ENCODE assay signal across 7 mouse cellular contexts in the genomic region with DNA sequence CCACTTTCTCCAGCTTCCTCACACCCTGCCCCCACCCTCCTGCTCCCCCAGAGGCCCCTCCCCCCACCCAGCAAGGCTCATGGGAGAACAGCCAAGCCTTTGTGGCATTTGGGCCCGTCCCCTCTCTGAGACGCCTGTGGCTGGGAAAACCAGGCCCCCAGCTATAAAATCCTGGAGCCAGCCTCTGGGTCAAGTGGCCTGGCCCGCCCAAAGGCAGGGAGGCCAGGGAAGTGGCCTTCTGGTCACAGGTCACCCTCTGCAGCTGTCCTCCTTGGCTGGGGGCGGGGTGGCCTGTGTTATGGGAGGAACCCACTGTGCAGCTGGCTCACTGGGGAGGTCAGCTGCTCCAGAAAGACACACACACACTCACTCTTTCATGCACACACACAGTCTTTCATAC. TPM values are rescaled to one million over a fixed set of nuclear protein-coding genes. Genes with fewer than 3 reads are reported as not detected.
DNase-seq lines count a peak whose midpoint lies in the region; ATAC-seq lines count a peak whose summit lies in the region.

No protein-coding gene starts in this region.

- WGBS in embryonic facial prominence, embryonic 14.5 days: 3% methylated on average over 4 of the region's 4 CpGs
- WGBS in heart, embryonic 13.5 days: 14% methylated on average over 4 of the region's 4 CpGs
- WGBS in kidney, embryonic 15.5 days: 20% methylated on average over 4 of the region's 4 CpGs
- 0% methylated on average over 4 of the region's 4 CpGs for WGBS in lung, embryonic 16.5 days

- peak overlapping the region; percentile 91 for H3K27ac ChIP-seq in embryonic facial prominence, embryonic 14.5 days (replicated peaks; ENCODE audit: low read depth, low read length)
- peak overlapping the region; percentile 82 for H3K27ac ChIP-seq in heart, embryonic 13.5 days (replicated peaks)
- H3K27ac ChIP-seq in kidney, embryonic 15.5 days: peak overlapping the region; percentile 89
- peak overlapping the region; percentile 98 for H3K27ac ChIP-seq in lung, embryonic 16.5 days (ENCODE audit: low read length)

- DNase-seq in adrenal gland, adult 2 months: peak; percentile 82
- DNase-seq in embryonic facial prominence, embryonic 14.5 days (ENCODE audit: low spot score): peak; percentile 85
- DNase-seq in ovary, postnatal 36 days (ENCODE audit: low spot score): peak; percentile 66
- no peak for DNase-seq in frontal cortex, postnatal 36 days (ENCODE audit: low spot score in 2 of 2)

- ATAC-seq in embryonic facial prominence, embryonic 14.5 days (ENCODE audit: low read depth): peak; percentile 24
- ATAC-seq in heart, embryonic 13.5 days (ENCODE audit: extremely low read depth, insufficient number of reproducible peaks, low FRiP score, low TSS enrichment): 0 out of 2 replicates have a peak, but pooled peaks have one; percentile 19
- ATAC-seq in kidney, embryonic 15.5 days (replicated peaks; ENCODE audit: low FRiP score): peak; percentile 73
- peak; percentile 67 for ATAC-seq in lung, embryonic 16.5 days (ENCODE audit: low read depth)

- H3K9ac ChIP-seq in embryonic facial prominence, embryonic 14.5 days (ENCODE audit: low read depth, low read length): peak overlapping the region; percentile 39; the same call in 1 of the 2 replicates
- peak overlapping the region; percentile 69 for H3K9ac ChIP-seq in heart, embryonic 13.5 days
- H3K9ac ChIP-seq in kidney, embryonic 15.5 days: no peak overlapping the region
- peak overlapping the region; percentile 53 for H3K9ac ChIP-seq in lung, embryonic 16.5 days (ENCODE audit: low read length)

- peak overlapping the region; percentile 51 for H3K4me2 ChIP-seq in embryonic facial prominence, embryonic 14.5 days (ENCODE audit: low read depth, low read length)
- H3K4me2 ChIP-seq in heart, embryonic 13.5 days: peak overlapping the region; percentile 61
- peak overlapping the region; percentile 53 for H3K4me2 ChIP-seq in kidney, embryonic 15.5 days
- peak overlapping the region; percentile 51; the same call in 1 of the 2 replicates for H3K4me2 ChIP-seq in lung, embryonic 16.5 days (ENCODE audit: low read depth, low read length)

- H3K4me3 ChIP-seq in embryonic facial prominence, embryonic 14.5 days (ENCODE audit: low read depth, low read length): no peak overlapping the region
- no peak overlapping the region for H3K4me3 ChIP-seq in heart, embryonic 13.5 days
- no peak overlapping the region for H3K4me3 ChIP-seq in kidney, embryonic 15.5 days (replicated peaks)
- no peak overlapping the region for H3K4me3 ChIP-seq in lung, embryonic 16.5 days (ENCODE audit: low read length)

- H3K36me3 ChIP-seq in embryonic facial prominence, embryonic 14.5 days (ENCODE audit: control insufficient read depth, insufficient read depth, low read length): no peaks in the 10 kb centered on the region
- H3K36me3 ChIP-seq in heart, embryonic 13.5 days: no peaks in the 10 kb centered on the region
- H3K36me3 ChIP-seq in kidney, embryonic 15.5 days: no peaks in the 10 kb centered on the region
- H3K36me3 ChIP-seq in lung, embryonic 16.5 days (ENCODE audit: control insufficient read depth, insufficient read depth, low read length): no peaks in the 10 kb centered on the region

- peaks cover 88% of the 10 kb centered on the region for H3K4me1 ChIP-seq in embryonic facial prominence, embryonic 14.5 days (ENCODE audit: control insufficient read depth, insufficient read depth, low read length)
- H3K4me1 ChIP-seq in heart, embryonic 13.5 days: peaks cover 67% of the 10 kb centered on the region
- peaks cover 99% of the 10 kb centered on the region for H3K4me1 ChIP-seq in kidney, embryonic 15.5 days
- peaks cover 71% of the 10 kb centered on the region for H3K4me1 ChIP-seq in lung, embryonic 16.5 days (replicated peaks; ENCODE audit: control insufficient read depth, insufficient read depth, low read length)

- H3K27me3 ChIP-seq in embryonic facial prominence, embryonic 14.5 days (replicated peaks; ENCODE audit: control insufficient read depth, insufficient read depth, low read length): no peaks in the 10 kb centered on the region
- peaks cover 13% of the 10 kb centered on the region; the same call in 1 of the 2 replicates for H3K27me3 ChIP-seq in heart, embryonic 13.5 days (replicated peaks)
- H3K27me3 ChIP-seq in kidney, embryonic 15.5 days: peaks cover 11% of the 10 kb centered on the region; the same call in 1 of the 2 replicates
- no peaks in the 10 kb centered on the region for H3K27me3 ChIP-seq in lung, embryonic 16.5 days (ENCODE audit: control insufficient read depth, insufficient read depth, low read depth, low read length)

- no peaks in the 10 kb centered on the region for H3K9me3 ChIP-seq in embryonic facial prominence, embryonic 14.5 days (ENCODE audit: control insufficient read depth, low read length)
- H3K9me3 ChIP-seq in heart, embryonic 13.5 days: no peaks in the 10 kb centered on the region
- H3K9me3 ChIP-seq in kidney, embryonic 15.5 days (replicated peaks): no peaks in the 10 kb centered on the region
- no peaks in the 10 kb centered on the region for H3K9me3 ChIP-seq in lung, embryonic 16.5 days (ENCODE audit: control insufficient read depth, low read length)

RNA-seq across cellular contexts. Expression of a gene that starts 37.2 kb away (rescaled TPM):
- total RNA-seq in adrenal gland, adult 2 months (2021): 10 to 100 TPM; 27.1 to 28.7 TPM
- 42.1 and 46.3 TPM in 2 replicates for polyA plus RNA-seq in adrenal gland, adult 2 months (2012; rRNA removed)
- polyA plus RNA-seq in embryonic facial prominence, embryonic 14.5 days (2014; fragmentation: Nextera tagmentation; extraction: Ambion mirVana): 8.7 and 11.3 TPM in 2 replicates
- polyA plus RNA-seq in heart, embryonic 13.5 days (2015; fragmentation: Nextera tagmentation; extraction: Ambion mirVana): 8.5 and 8.6 TPM in 2 replicates
- 8.3 and 10.0 TPM in 2 replicates for polyA plus RNA-seq in kidney, embryonic 15.5 days (2015; fragmentation: Nextera tagmentation; extraction: Ambion mirVana)
- 10.2 and 10.9 TPM in 2 replicates for polyA plus RNA-seq in lung, embryonic 16.5 days (2015; fragmentation: Nextera tagmentation; extraction: Ambion mirVana)

Comparison
In these comparisons a context has a peak if more than half of its experiments do, and no peak if none do; other contexts are left out.
1. DNase-seq: peak in adrenal gland, adult 2 months (single experiment), embryonic facial prominence, embryonic 14.5 days (single experiment) and ovary, postnatal 36 days (single experiment); none in frontal cortex, postnatal 36 days (0 of 2).
2. ATAC-seq: peak in every context shown above with its lines; median percentile 73 in kidney, embryonic 15.5 days; 67 in lung, embryonic 16.5 days; 24 in embryonic facial prominence, embryonic 14.5 days; 19 in heart, embryonic 13.5 days.
3. Peak in every context shown above with its lines, with median percentiles within 50 percentile points of each other: H3K27ac ChIP-seq and H3K4me2 ChIP-seq.